Mouse (Mus musculus) activated CD4-positive, CD25-positive, alpha-beta regulatory T cell, adult 4 months (primary cell): ENCODE data around the gene Samd3. TPM values are rescaled to one million over a fixed set of nuclear protein-coding genes. Genes with fewer than 3 reads are reported as not detected.

Experiments used
- ATAC-seq: one replicate; pipeline ENCODE4 v1.8.0; 2017
- polyA plus RNA-seq, 2 experiments: library from polyadenylated mRNA; unstranded; fragments of 100-300 nt; shearing (Covaris generic); gene quantifications; one replicate each; pipeline ENCODE4 v1.2.1; 2017

The Samd3 gene
- polyA plus RNA-seq, 2 experiments from 2014 or later, result 2.5 to 3.2 TPM

GRCm38 (mm10) chr10:26303485-26303884 lies 74.0 kb downstream of the Samd3 start:
- no peak for ATAC-seq

- ATAC-seq, result no peak
These were observed 84.8 kb downstream of the Samd3 start for GRCm38 (mm10) chr10:26314327-26314726.

- no peak for ATAC-seq
These were observed 91.2 kb downstream of the Samd3 start for GRCm38 (mm10) chr10:26320679-26321078.

Other genes starting within 250 kb of the Samd3 start
- under 1 TPM in 1 of 2 experiments, not detected in 1; 0.28 TPM for gene Gm9767, start 151.5 kb upstream of the Samd3 start, polyA plus RNA-seq
- not detected for gene Tmem200a, start 150.7 kb upstream of the Samd3 start, polyA plus RNA-seq
- 10 to 100 TPM; 11.6 to 17.2 TPM for gene L3mbtl3, start 146.3 kb downstream of the Samd3 start, polyA plus RNA-seq